ENCODE assay signal across 32 mouse cellular contexts in the genomic region with DNA sequence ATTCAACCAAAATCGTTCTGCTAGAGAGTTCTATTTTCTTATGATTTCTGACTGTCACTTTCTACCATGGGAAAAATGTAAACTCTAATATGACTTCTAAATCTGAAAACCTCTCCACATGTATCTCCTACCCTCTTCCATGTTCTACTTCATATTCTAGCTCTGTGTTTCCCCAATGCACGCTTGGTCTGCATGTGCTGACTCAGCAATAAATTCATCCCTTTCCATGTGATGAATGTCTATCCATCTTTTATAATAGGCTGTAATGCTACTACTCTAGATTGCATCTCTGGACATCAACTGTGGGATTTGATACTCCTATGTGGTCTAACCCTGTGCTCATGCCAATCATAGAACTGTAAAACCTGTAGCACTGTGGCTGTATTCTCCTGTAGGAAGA.
"Had no signal": no experiment of that assay in that cellular context is flagged by ENCODE, and none has a peak within 500 bp of the region (broad histone marks: within the 10 kb centered on the region; RNA-seq: fewer than 3 reads in every experiment).

No protein-coding gene starts in this region.

- H3K27ac ChIP-seq: limb, embryonic 10.5 days; limb, embryonic 12.5 days; limb, embryonic 13.5 days; limb, embryonic 15.5 days; liver, embryonic 12.5 days; liver, embryonic 13.5 days; liver, embryonic 14.5 days; liver, embryonic 15.5 days; lung, embryonic 15.5 days; macrophage; midbrain, embryonic 10.5 days; midbrain, embryonic 12.5 days; midbrain, embryonic 13.5 days; midbrain, embryonic 15.5 days; neural tube, embryonic 12.5 days had no signal

- H3K4me1 ChIP-seq: limb, embryonic 10.5 days; limb, embryonic 12.5 days; limb, embryonic 13.5 days; limb, embryonic 15.5 days; liver, embryonic 12.5 days; liver, embryonic 13.5 days; liver, embryonic 15.5 days; midbrain, embryonic 12.5 days; midbrain, embryonic 13.5 days; neural tube, embryonic 12.5 days had no signal

- H3K4me3 ChIP-seq: limb, embryonic 10.5 days; limb, embryonic 12.5 days; limb, embryonic 13.5 days; limb, embryonic 15.5 days; liver, embryonic 12.5 days; liver, embryonic 13.5 days; liver, embryonic 15.5 days; lung, embryonic 15.5 days; megakaryocyte, embryonic 14.5 days; midbrain, embryonic 10.5 days; midbrain, embryonic 12.5 days; midbrain, embryonic 13.5 days; midbrain, embryonic 15.5 days; myocyte; neural tube, embryonic 12.5 days had no signal

- H3K4me2 ChIP-seq: limb, embryonic 12.5 days; limb, embryonic 13.5 days; limb, embryonic 15.5 days; liver, embryonic 11.5 days; liver, embryonic 12.5 days; liver, embryonic 13.5 days; liver, embryonic 15.5 days; lung, embryonic 14.5 days; lung, embryonic 15.5 days; midbrain, embryonic 11.5 days; midbrain, embryonic 12.5 days; midbrain, embryonic 13.5 days; midbrain, embryonic 15.5 days; neural tube, embryonic 12.5 days had no signal

- H3K27me3 ChIP-seq: limb, embryonic 12.5 days; limb, embryonic 13.5 days; limb, embryonic 15.5 days; liver, embryonic 12.5 days; liver, embryonic 13.5 days; liver, embryonic 15.5 days; lung, embryonic 15.5 days; megakaryocyte, embryonic 14.5 days; midbrain, embryonic 12.5 days; midbrain, embryonic 13.5 days; midbrain, embryonic 15.5 days; neural tube, embryonic 12.5 days had no signal

- H3K36me3 ChIP-seq: limb, embryonic 10.5 days; limb, embryonic 12.5 days; limb, embryonic 13.5 days; limb, embryonic 15.5 days; liver, embryonic 12.5 days; liver, embryonic 13.5 days; liver, embryonic 15.5 days; lung, embryonic 15.5 days; midbrain, embryonic 10.5 days; midbrain, embryonic 12.5 days; midbrain, embryonic 13.5 days; midbrain, embryonic 15.5 days; neural tube, embryonic 12.5 days had no signal

- ATAC-seq: liver, embryonic 12.5 days; liver, postnatal 0 days; lung, postnatal 0 days; midbrain, embryonic 13.5 days; midbrain, embryonic 15.5 days; midbrain, embryonic 16.5 days had no signal

- H3K9ac ChIP-seq: limb, embryonic 12.5 days; limb, embryonic 13.5 days; limb, embryonic 15.5 days; liver, embryonic 12.5 days; liver, embryonic 13.5 days; liver, embryonic 14.5 days; liver, embryonic 15.5 days; liver, postnatal 0 days; lung, embryonic 14.5 days; lung, embryonic 15.5 days; midbrain, embryonic 12.5 days; midbrain, embryonic 13.5 days; midbrain, embryonic 15.5 days; neural tube, embryonic 12.5 days had no signal

- H3K9me3 ChIP-seq: limb, embryonic 10.5 days; limb, embryonic 12.5 days; limb, embryonic 13.5 days; limb, embryonic 15.5 days; liver, embryonic 12.5 days; liver, embryonic 13.5 days; liver, embryonic 15.5 days; lung, embryonic 15.5 days; megakaryocyte, embryonic 14.5 days; midbrain, embryonic 10.5 days; midbrain, embryonic 12.5 days; midbrain, embryonic 13.5 days; midbrain, embryonic 15.5 days; neural tube, embryonic 12.5 days had no signal

- DNase-seq: left cerebral cortex, postnatal 4 days; liver; liver, embryonic 13.5 days; liver, postnatal 0 days; lung, adult 18-20 months; lung, adult 2 months; lung, embryonic 14.5 days; lung, postnatal 10 days; lung, postnatal 14 days; lung, postnatal 36 days; lung, postnatal 4 days; midbrain, embryonic 14.5 days had no signal
